Mouse (Mus musculus) heart, adult 2 months (tissue): Measurements from ENCODE around the gene Cpt1a. TPM values are rescaled to one million over a fixed set of nuclear protein-coding genes. Genes with fewer than 3 reads are reported as not detected.

Experiments
- DNase-seq, 2 experiments: peaks; one replicate each; pipeline ENCODE4 v3.0.0; 2021
- H3K27ac ChIP-seq: fragments of 200-600 bp; 2 replicates; pipeline ENCODE4 v1.8.1; 2022
- H3K27me3 ChIP-seq: fragments of 200-500 bp; 2 replicates; pipeline ENCODE4 v1.6.1; 2012; ENCODE audit warnings: mild to moderate bottlenecking, low read length, inconsistent platforms, mixed read lengths; ENCODE audit not compliant: control insufficient read depth, insufficient read depth
- H3K36me3 ChIP-seq: fragments of 200-500 bp; 2 replicates; pipeline ENCODE4 v1.6.1; 2012; ENCODE audit warnings: low read length, inconsistent platforms; ENCODE audit not compliant: control insufficient read depth, insufficient read depth
- H3K4me1 ChIP-seq: fragments of 200-500 bp; 2 replicates; pipeline ENCODE4 v1.6.1; 2011; ENCODE audit warnings: low read length; ENCODE audit not compliant: control insufficient read depth, insufficient read depth
- H3K4me3 ChIP-seq: fragments of 200-600 bp; 2 replicates; pipeline ENCODE4 v1.8.1; 2022
- H3K79me2 ChIP-seq: fragments of 200-500 bp; replicated peaks from 2 replicates; pipeline ENCODE4 v1.6.1; 2012; ENCODE audit warnings: mild to moderate bottlenecking, inconsistent platforms, low read length, moderate library complexity, mixed read lengths; ENCODE audit not compliant: control insufficient read depth, insufficient read depth
- H3K9ac ChIP-seq: fragments of 200-500 bp; 2 replicates; pipeline ENCODE4 v1.6.1; 2012; ENCODE audit warnings: low read depth, mild to moderate bottlenecking, control low read depth, inconsistent platforms, low read length, mixed read lengths
- CTCF ChIP-seq: fragments of 200-600 bp; IDR thresholded peaks from 2 replicates; pipeline ENCODE4 v1.8.1; 2022; ENCODE audit warnings: antibody characterized with exemption, mild to moderate bottlenecking, moderate library complexity
- EP300 ChIP-seq: fragments of 200-500 bp; IDR thresholded peaks from 2 replicates; pipeline ENCODE4 v1.6.1; 2011; ENCODE audit warnings: low read depth, low read length, control low read depth; ENCODE audit not compliant: insufficient read depth
- POLR2A ChIP-seq: fragments of 200-500 bp; IDR thresholded peaks from 2 replicates; pipeline ENCODE4 v1.6.1; 2011; ENCODE audit warnings: mild to moderate bottlenecking, low read depth, low read length, control low read depth; ENCODE audit not compliant: insufficient read depth
- WGBS: fragments of 180-500 bp; shearing (Covaris S2); methylation state at CpG from one replicate; pipeline ENCODE4 v1.1.7; 2018; 5-methylcytosine and 5-hydroxymethylcytosine counted together
- intact Hi-C: fragments of 180-260 bp; cut with DNase I; formaldehyde crosslinking; loops from one replicate; pipeline ENCODE4 v1.15.1; 2025
- polyA plus RNA-seq: library from polyadenylated mRNA; depleted of rRNA; stranded (reverse); fragments of >200 nt; gene quantifications from 2 replicates; pipeline ENCODE4 v1.2.3, GENCODE M21; 2012
- total RNA-seq, 2 experiments: library from RNA; stranded (reverse); gene quantifications; 2 replicates each; pipeline ENCODE4 v1.2.3; 2021

The Cpt1a gene
- total and polyA plus RNA-seq, 3 experiments, result 42.9 to 54.7 (median 44.0) TPM

DNA sequence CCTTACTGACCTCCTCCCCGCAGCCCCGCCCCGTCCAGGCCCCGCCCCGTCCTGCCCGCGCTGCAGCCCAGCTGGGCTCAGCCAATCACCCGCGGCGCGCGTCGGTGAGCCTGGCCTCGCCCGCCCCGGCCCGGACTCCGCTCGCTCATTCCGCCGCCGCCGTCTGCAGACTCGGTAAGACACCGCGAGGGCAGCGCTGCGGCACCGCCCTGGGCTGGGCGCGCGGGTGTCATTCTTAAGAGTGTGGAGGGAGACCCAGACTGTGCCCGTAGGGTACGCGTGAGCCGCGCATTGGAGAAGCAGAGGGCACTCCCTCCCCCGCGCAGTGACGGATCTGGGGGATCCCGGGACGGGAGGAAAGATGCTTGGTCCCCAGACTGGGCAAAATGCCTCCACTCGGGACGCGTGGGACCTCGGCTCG is 1.1 kb downstream of the Cpt1a start:
- intact Hi-C loops, result loop anchor here (5.0 to 10.0 kb wide), 2 partner anchors 252 to 444 kb away; partner anchors contain the start of genes Kmt5b and Ppp6r3
- peak overlapping the region; percentile 88 for H3K4me3 ChIP-seq
- no peaks in the 10 kb centered on the region for H3K79me2 ChIP-seq
- H3K4me1 ChIP-seq, result peaks cover 13% of the 10 kb centered on the region
- H3K27me3 ChIP-seq, result no peaks in the 10 kb centered on the region
- peak overlapping the region; percentile 93 for H3K9ac ChIP-seq
- DNase-seq, result peak; percentile 93 to 94
- no peaks in the 10 kb centered on the region for H3K36me3 ChIP-seq
- TF ChIP-seq POLR2A (peak; percentile 83), CTCF (no peak), EP300 (no peak)
- 2% methylated on average over 47 of the region's 47 CpGs for whole genome bisulfite sequencing
- peak overlapping the region; percentile 97 for H3K27ac ChIP-seq

DNA sequence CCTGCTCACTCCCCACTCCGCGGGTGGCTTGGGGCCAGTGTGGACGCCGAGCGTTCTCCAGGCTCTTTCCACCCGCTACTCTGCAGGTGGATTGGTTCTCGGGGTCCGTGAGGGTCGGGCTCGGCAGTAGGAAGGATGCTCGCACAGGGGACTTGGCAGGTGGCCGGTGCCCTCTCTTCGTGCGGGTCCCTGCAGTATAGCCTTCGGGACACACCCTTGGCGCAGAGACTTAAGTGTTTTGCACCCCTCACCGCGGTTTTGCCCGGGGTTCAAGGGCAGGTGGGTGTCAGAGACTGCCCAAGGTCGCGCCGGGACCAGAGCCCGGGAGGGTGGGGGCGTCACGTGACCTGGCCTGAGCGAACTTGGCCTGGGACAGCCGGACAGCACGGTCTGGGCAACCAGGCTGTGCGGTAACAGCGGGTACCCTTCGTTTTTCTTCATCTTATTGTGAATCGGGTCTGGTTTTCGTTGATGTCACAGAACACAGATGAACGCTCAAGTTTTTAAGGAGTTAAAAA is 1.7 kb downstream of the Cpt1a start:
- Histone ChIP-seq H3K4me3 (peak overlapping the region; percentile 88), H3K27ac (peak overlapping the region; percentile 97), H3K79me2 (peaks cover 2% of the 10 kb centered on the region; the same call in 1 of the 2 replicates), H3K4me1 (peaks cover 13% of the 10 kb centered on the region), H3K9ac (peak overlapping the region; percentile 93), H3K36me3 (no peaks in the 10 kb centered on the region), H3K27me3 (no peaks in the 10 kb centered on the region)
- intact Hi-C loops, result loop anchor here (2.0 to 10.0 kb wide), 3 partner anchors 31 to 443 kb away; partner anchors contain the start of genes Kmt5b and Ppp6r3
- TF ChIP-seq EP300 (no peak), POLR2A (peak; percentile 54; the same call in 1 of the 2 replicates)
- peak; percentile 87 to 88 for DNase-seq
- under 1% methylated on average over 34 of the region's 34 CpGs for WGBS

DNA sequence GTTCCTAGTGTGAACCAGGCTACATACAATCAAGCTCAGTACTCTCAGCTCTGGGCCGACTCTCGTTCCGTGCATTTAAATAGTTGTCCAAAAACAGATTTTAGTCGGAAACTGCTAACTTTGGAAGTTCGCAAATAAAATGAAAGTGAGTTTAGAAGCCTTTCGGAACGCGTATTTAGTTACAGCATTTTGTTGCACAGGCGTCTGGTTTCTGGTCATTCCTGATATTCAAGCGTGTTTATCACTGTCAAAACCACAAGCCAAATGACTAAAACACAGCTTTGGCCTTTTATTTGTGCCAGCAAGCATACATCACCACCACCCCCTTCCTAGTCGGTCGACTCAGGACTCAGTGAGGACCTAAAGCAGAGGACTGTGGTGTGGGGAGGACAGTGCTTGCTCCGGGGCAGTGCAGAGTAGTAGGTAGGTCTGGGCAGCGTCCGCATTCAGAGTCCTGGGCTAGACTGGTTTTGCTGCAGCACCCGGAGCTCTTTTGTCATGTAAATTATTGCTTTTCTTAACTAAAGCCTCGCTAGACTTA is 2.2 kb downstream of the Cpt1a start:
- DNase-seq, result peak; percentile 32 to 55
- H3K36me3 ChIP-seq, result no peaks in the 10 kb centered on the region
- peak overlapping the region; percentile 97 for H3K27ac ChIP-seq
- intact Hi-C loops, result loop anchor here (2.0 to 10.0 kb wide), 3 partner anchors 30 to 443 kb away; partner anchors contain the start of genes Kmt5b and Ppp6r3
- peak overlapping the region; percentile 88 for H3K4me3 ChIP-seq
- peaks cover 15% of the 10 kb centered on the region for H3K4me1 ChIP-seq
- H3K9ac ChIP-seq, result peak overlapping the region; percentile 93
- no peaks in the 10 kb centered on the region for H3K27me3 ChIP-seq
- WGBS, result 1% methylated on average over 17 of the region's 17 CpGs
- TF ChIP-seq EP300 (no peak), POLR2A (peak; percentile 5; the same call in 1 of the 2 replicates)
- H3K79me2 ChIP-seq, result peaks cover 2% of the 10 kb centered on the region; the same call in 1 of the 2 replicates

DNA sequence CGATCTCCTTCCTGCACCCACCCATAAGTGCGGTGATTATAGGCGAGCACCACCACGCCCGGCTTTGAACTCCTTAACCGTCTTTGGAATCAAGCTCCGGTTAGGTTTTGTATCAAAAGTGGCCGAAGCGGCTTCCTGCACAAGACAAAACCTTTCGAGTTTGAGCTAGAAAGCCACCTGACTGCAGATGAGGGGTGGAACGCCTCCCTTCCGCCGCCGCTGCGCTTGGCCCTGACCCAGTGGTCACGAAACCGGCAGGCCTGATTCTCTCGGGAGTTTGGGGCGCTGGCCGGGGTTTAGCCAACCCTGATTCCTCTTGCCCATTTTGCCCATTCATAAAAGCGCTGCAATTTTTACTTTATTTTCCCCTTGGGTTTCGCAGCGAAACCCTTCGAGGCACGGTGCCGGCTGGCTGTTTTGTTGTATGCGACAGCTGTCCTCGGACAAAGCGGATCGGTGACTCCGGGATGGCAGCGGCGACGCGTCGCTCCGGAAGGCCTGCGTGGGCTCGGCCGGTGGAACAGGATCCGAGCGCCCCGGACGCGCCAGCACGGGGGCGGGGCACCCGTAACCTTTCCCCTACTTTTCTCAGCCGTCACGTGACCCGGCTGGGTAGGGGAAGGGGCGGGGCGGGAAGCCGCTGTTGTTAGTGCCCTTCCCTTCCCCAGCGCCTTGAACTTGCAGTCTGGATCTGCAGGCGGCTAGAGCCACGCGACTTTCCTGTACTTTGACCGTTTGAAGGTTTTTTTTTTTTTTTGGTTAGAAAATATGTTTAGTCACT is 3.0 kb downstream of the Cpt1a start:
- intact Hi-C loops, result loop anchor here (2.0 to 10.0 kb wide), 3 partner anchors 30 to 442 kb away; partner anchors contain the start of genes Kmt5b and Ppp6r3
- H3K9ac ChIP-seq, result peak overlapping the region; percentile 55
- DNase-seq, result peak; percentile 94 to 95
- H3K79me2 ChIP-seq, result peaks cover 3% of the 10 kb centered on the region; the same call in 1 of the 2 replicates
- peak overlapping the region; percentile 97 for H3K27ac ChIP-seq
- peaks cover 2% of the 10 kb centered on the region; the same call in 1 of the 2 replicates for H3K36me3 ChIP-seq
- H3K4me1 ChIP-seq, result peaks cover 18% of the 10 kb centered on the region
- no peaks in the 10 kb centered on the region for H3K27me3 ChIP-seq
- TF ChIP-seq EP300 (peak; percentile 69; the same call in 1 of the 2 replicates), CTCF (peak; percentile 35), POLR2A (peak; percentile 83)
- H3K4me3 ChIP-seq, result peak overlapping the region; percentile 88
- under 1% methylated on average over 59 of the region's 59 CpGs for WGBS

DNA sequence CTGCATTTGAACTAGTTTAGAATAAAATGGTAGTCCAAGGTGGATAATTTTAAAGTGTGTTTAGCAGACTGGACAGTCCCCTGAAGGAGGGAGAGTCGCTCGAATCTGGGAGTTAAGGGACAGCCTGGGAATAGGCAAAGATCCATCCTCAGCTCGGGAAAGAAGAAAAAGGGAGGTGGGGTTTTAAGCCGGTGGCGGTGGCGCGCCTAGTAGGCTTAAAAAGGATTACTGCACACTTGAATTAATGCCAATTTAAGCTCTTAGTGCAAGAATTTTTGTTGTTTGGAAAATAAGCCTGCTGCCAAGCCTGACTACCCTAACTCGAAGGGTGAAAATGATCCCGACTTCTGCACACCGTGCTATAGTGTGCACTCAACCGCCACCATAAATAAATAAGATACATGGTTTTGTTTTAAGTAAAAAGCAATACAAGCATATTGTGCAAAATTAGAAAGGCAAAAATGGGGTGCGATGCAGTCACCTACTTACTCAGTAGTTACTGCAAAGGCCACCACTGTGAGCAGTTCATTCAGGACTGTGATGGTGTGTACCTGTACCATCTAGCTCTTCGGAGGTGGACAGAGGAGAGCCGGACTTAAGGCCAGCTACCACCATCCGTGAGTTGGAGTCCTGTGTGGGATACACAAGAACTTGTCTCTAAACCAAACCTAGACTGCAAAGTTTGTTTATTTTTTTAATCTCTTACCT is 3.8 kb downstream of the Cpt1a start:
- H3K4me3 ChIP-seq, result peak overlapping the region; percentile 88
- H3K27me3 ChIP-seq, result no peaks in the 10 kb centered on the region
- peaks cover 9% of the 10 kb centered on the region; the same call in 1 of the 2 replicates for H3K79me2 ChIP-seq
- peaks cover 20% of the 10 kb centered on the region for H3K4me1 ChIP-seq
- H3K36me3 ChIP-seq, result peaks cover 2% of the 10 kb centered on the region; the same call in 1 of the 2 replicates
- intact Hi-C loops, result loop anchor here (2.0 to 10.0 kb wide), 2 partner anchors 29 to 249 kb away; partner anchors contain the start of gene Ppp6r3
- H3K9ac ChIP-seq, result peak overlapping the region; percentile 39
- peak overlapping the region; percentile 97 for H3K27ac ChIP-seq
- TF ChIP-seq EP300 (no peak), CTCF (no peak), POLR2A (no peak)
- peak in 1 of 2 experiments; percentile 15 for DNase-seq
- WGBS, result 17% methylated on average over 15 of the region's 15 CpGs
